In genomic region chr2:31165529-31165928, GRCm38 (mm10) we compare ENCODE assay signal across 9 mouse cellular contexts. TPM values are rescaled to one million over a fixed set of nuclear protein-coding genes. Genes with fewer than 3 reads are reported as not detected.
A peak's percentile ranks its signal among the peaks of the same experiment; 100 is the strongest.
DNase-seq lines count a peak whose midpoint lies in the region; ATAC-seq and TF ChIP-seq lines count a peak whose summit lies in the region.
"Had no signal": no experiment of that assay in that cellular context is flagged by ENCODE, and none has a peak within 500 bp of the region (broad histone marks: within the 10 kb centered on the region; RNA-seq: fewer than 3 reads in every experiment).

No protein-coding gene starts in this region.

- H3K4me3 ChIP-seq in kidney, adult 2 months (ENCODE audit: insufficient read depth, low read depth, low read length), result no peak overlapping the region
- H3K4me3 ChIP-seq in E14TG2a.4 (replicated peaks; ENCODE audit: low read length), result peak overlapping the region; percentile 60
- no peak overlapping the region for H3K4me3 ChIP-seq in embryonic facial prominence, embryonic 13.5 days
- no peak overlapping the region for H3K4me3 ChIP-seq in liver, embryonic 14.5 days (ENCODE audit: insufficient read depth in 1 of 2, low read depth in 2 of 2, low read length in 2 of 2)
- no peak overlapping the region for H3K4me3 ChIP-seq in left cerebral cortex, adult 2 months
- H3K4me3 ChIP-seq: forebrain, embryonic 10.5 days had no signal

- no peaks in the 10 kb centered on the region for H3K9me3 ChIP-seq in E14TG2a.4 (ENCODE audit: low read length)
- no peaks in the 10 kb centered on the region for H3K9me3 ChIP-seq in embryonic facial prominence, embryonic 13.5 days
- no peaks in the 10 kb centered on the region for H3K9me3 ChIP-seq in liver, embryonic 14.5 days (ENCODE audit: control insufficient read depth, low read length)
- H3K9me3 ChIP-seq: forebrain, embryonic 10.5 days had no signal

- H3K27me3 ChIP-seq in kidney, adult 2 months (replicated peaks; ENCODE audit: control insufficient read depth, insufficient read depth, low read length), result no peaks in the 10 kb centered on the region
- H3K27me3 ChIP-seq in E14TG2a.4 (ENCODE audit: insufficient read depth, low read length), result no peaks in the 10 kb centered on the region
- H3K27me3 ChIP-seq in embryonic facial prominence, embryonic 13.5 days, result no peaks in the 10 kb centered on the region
- no peaks in the 10 kb centered on the region for H3K27me3 ChIP-seq in liver, embryonic 14.5 days (ENCODE audit: control insufficient read depth, insufficient read depth, low read length)

- peak overlapping the region; percentile 61 for H3K27ac ChIP-seq in kidney, adult 2 months (ENCODE audit: insufficient read depth, low read depth, low read length)
- peak overlapping the region; percentile 79 for H3K27ac ChIP-seq in embryonic facial prominence, embryonic 13.5 days
- no peak overlapping the region for H3K27ac ChIP-seq in liver, embryonic 14.5 days
- no peak overlapping the region for H3K27ac ChIP-seq in left cerebral cortex, adult 2 months

- no peak overlapping the region for H3K4me2 ChIP-seq in embryonic facial prominence, embryonic 13.5 days
- H3K4me2 ChIP-seq in liver, embryonic 14.5 days (ENCODE audit: low read depth), result no peak overlapping the region; the same call in 1 of the 2 replicates

- peaks cover 27% of the 10 kb centered on the region for H3K4me1 ChIP-seq in kidney, adult 2 months (ENCODE audit: control insufficient read depth, insufficient read depth, low read length)
- peaks cover 95% of the 10 kb centered on the region for H3K4me1 ChIP-seq in E14TG2a.4 (replicated peaks; ENCODE audit: low read depth, low read length)
- peaks cover 19% of the 10 kb centered on the region for H3K4me1 ChIP-seq in embryonic facial prominence, embryonic 13.5 days
- H3K4me1 ChIP-seq in liver, embryonic 14.5 days (replicated peaks; ENCODE audit: control insufficient read depth in 2 of 2, insufficient read depth in 2 of 2, low read length in 1 of 2), result peaks cover 4 to 15% of the 10 kb centered on the region in 2 experiments; a peak in 3 of 4 replicates

- no peak for DNase-seq in kidney, adult 2 months
- no peak for DNase-seq in kidney, postnatal 14 days
- DNase-seq in liver, embryonic 14.5 days (ENCODE audit: low read depth in 3 of 3, low spot score in 3 of 3), result no peak
- no peak for DNase-seq in retina, postnatal 1 day
- no peak for DNase-seq in left cerebral cortex, adult 2 months (ENCODE audit: extremely low spot score in 1 of 2, low spot score in 2 of 2)
- no peak for DNase-seq in T-cell, adult 2 months (ENCODE audit: low spot score)

- 54% methylated on average over 4 of the region's 4 CpGs for WGBS in kidney, adult 2 months
- 43% methylated on average over 4 of the region's 4 CpGs for WGBS in embryonic facial prominence, embryonic 13.5 days
- WGBS in liver, embryonic 14.5 days (ENCODE audit: insufficient replicate concordance), result 30% methylated on average over 4 of the region's 4 CpGs

- no peak for TF ChIP-seq EP300 in liver, embryonic 14.5 days (IDR thresholded peaks at IDR 0.05; ENCODE audit: low read depth)

- no peak for TF ChIP-seq POLR2A in kidney, adult 2 months (IDR thresholded peaks at IDR 0.05; ENCODE audit: low read depth, low read length)

- intact Hi-C loops in left cerebral cortex, adult 2 months (cut with DNase I), result no loop called here

- TF ChIP-seq CTCF in kidney, adult 2 months (conservative IDR thresholded peaks at IDR 0.05; ENCODE audit: insufficient read depth, insufficient read length, low read depth, low read length), result no peak
- no peak for TF ChIP-seq CTCF in E14TG2a.4 (conservative IDR thresholded peaks at IDR 0.05; ENCODE audit: low read length)
- no peak for TF ChIP-seq CTCF in liver, embryonic 14.5 days (IDR thresholded peaks at IDR 0.05; ENCODE audit: low read depth)
- no peak for TF ChIP-seq CTCF in left cerebral cortex, adult 2 months (IDR thresholded peaks at IDR 0.05)

- ATAC-seq in embryonic facial prominence, embryonic 13.5 days (ENCODE audit: insufficient number of reproducible peaks, insufficient read depth, low FRiP score, low TSS enrichment, low read depth), result no peak
- peak; percentile 41; the same call in 1 of the 2 replicates for ATAC-seq in liver, embryonic 14.5 days (ENCODE audit: insufficient read depth)

- peaks cover 2% of the 10 kb centered on the region for H3K36me3 ChIP-seq in kidney, adult 2 months (ENCODE audit: control insufficient read depth, insufficient read depth, low read length)
- peaks cover 42% of the 10 kb centered on the region for H3K36me3 ChIP-seq in E14TG2a.4 (ENCODE audit: insufficient read depth, low read length)
- peaks cover 41% of the 10 kb centered on the region for H3K36me3 ChIP-seq in embryonic facial prominence, embryonic 13.5 days
- H3K36me3 ChIP-seq in liver, embryonic 14.5 days (replicated peaks; ENCODE audit: control insufficient read depth, insufficient read depth, low read depth), result peaks cover 18% of the 10 kb centered on the region

- peak overlapping the region; percentile 51; the same call in 1 of the 2 replicates for H3K9ac ChIP-seq in embryonic facial prominence, embryonic 13.5 days
- H3K9ac ChIP-seq in liver, embryonic 14.5 days (replicated peaks), result no peak overlapping the region

RNA-seq across cellular contexts. Expression of gene Gpr107, which starts 13.4 kb away (rescaled TPM):
- 22.2 and 22.8 TPM in 2 replicates for polyA plus RNA-seq in kidney, adult 2 months (2012; rRNA removed)
- polyA plus RNA-seq in embryonic facial prominence, embryonic 13.5 days (2015; fragmentation: Nextera tagmentation; extraction: Ambion mirVana), result 39.8 and 42.8 TPM in 2 replicates
- polyA plus RNA-seq in liver, embryonic 14.5 days (2012; rRNA removed), result 4.5 and 5.4 TPM in 2 replicates
- polyA plus RNA-seq in liver, embryonic 14.5 days (2014; fragmentation: Nextera tagmentation; extraction: Ambion mirVana), result 7.0 and 8.6 TPM in 2 replicates
- 10 to 100 TPM; 45.2 to 51.5 TPM for total RNA-seq in left cerebral cortex, adult 2 months (2021)

RNA-seq across cellular contexts. Expression of gene Fnbp1, which starts 23.7 kb away (rescaled TPM):
- 21.1 and 23.9 TPM in 2 replicates for polyA plus RNA-seq in kidney, adult 2 months (2012; rRNA removed)
- polyA plus RNA-seq in embryonic facial prominence, embryonic 13.5 days (2015; fragmentation: Nextera tagmentation; extraction: Ambion mirVana), result 29.4 and 33.0 TPM in 2 replicates
- polyA plus RNA-seq in liver, embryonic 14.5 days (2012; rRNA removed), result 4.8 and 6.4 TPM in 2 replicates
- polyA plus RNA-seq in liver, embryonic 14.5 days (2014; fragmentation: Nextera tagmentation; extraction: Ambion mirVana), result 3.9 and 4.3 TPM in 2 replicates
- 100 to 1,000 TPM in 1 of 2 experiments, 10 to 100 TPM in 1; 85.8 to 101 TPM for total RNA-seq in left cerebral cortex, adult 2 months (2021)

Comparison
In these comparisons a context has a peak if more than half of its experiments do, and no peak if none do; other contexts are left out.
1. H3K27ac ChIP-seq: peak in kidney, adult 2 months (single experiment) and embryonic facial prominence, embryonic 13.5 days (single experiment); none in liver, embryonic 14.5 days (single experiment) and left cerebral cortex, adult 2 months (single experiment).